Mouse (Mus musculus) fat pad, adult 2 months (tissue): Measurements from ENCODE around the gene Gba.
"Not testable (repeated sequence)": the region's sequence is repeated elsewhere in the genome, so short reads cannot be mapped to it uniquely, and the experiment has no call there.

Experiments
- DNase-seq: peaks from one replicate; pipeline ENCODE4 v3.0.0-alpha.2; 2011; ENCODE audit warnings: low read depth, low spot score; ENCODE audit errors: extremely low read depth

Gene Gba

GRCm38 (mm10) chr3:89202253-89203141 lies at the start of gene Gba:
Gene Gba, plus strand, starts transcription at chr3:89202928.
- DNase-seq, result peak; percentile 88

- DNase-seq, result no peak
These were observed 45.8 kb upstream of the Gba start for GRCm38 (mm10) chr3:89156951-89157350.

- DNase-seq, result no peak
These were observed 44.1 kb upstream of the Gba start for GRCm38 (mm10) chr3:89158651-89159050.

GRCm38 (mm10) chr3:89159211-89159610 lies 43.5 kb upstream of the Gba start:
- no peak for DNase-seq

GRCm38 (mm10) chr3:89159616-89160344 lies 42.9 kb upstream of the Gba start, which contains the start of gene Hcn3:
Gene Hcn3, minus strand, starts transcription at chr3:89160196.
- DNase-seq, result no peak

- not testable (repeated sequence) for DNase-seq
These were observed 41.5 kb upstream of the Gba start for GRCm38 (mm10) chr3:89161207-89161606.

- no peak for DNase-seq
These were observed 40.9 kb upstream of the Gba start for GRCm38 (mm10) chr3:89161786-89162185.

- no peak for DNase-seq
These were observed 39.6 kb upstream of the Gba start for GRCm38 (mm10) chr3:89163123-89163522.

GRCm38 (mm10) chr3:89163643-89164245 lies 39.0 kb upstream of the Gba start:
- DNase-seq, result no peak

GRCm38 (mm10) chr3:89164506-89165267 lies 38.0 kb upstream of the Gba start, which contains the start of gene Clk2:
Gene Clk2, plus strand, starts transcription at chr3:89164795.
- no peak for DNase-seq

- DNase-seq, result no peak
These were observed 37.4 kb upstream of the Gba start for GRCm38 (mm10) chr3:89165268-89165870.

DNA sequence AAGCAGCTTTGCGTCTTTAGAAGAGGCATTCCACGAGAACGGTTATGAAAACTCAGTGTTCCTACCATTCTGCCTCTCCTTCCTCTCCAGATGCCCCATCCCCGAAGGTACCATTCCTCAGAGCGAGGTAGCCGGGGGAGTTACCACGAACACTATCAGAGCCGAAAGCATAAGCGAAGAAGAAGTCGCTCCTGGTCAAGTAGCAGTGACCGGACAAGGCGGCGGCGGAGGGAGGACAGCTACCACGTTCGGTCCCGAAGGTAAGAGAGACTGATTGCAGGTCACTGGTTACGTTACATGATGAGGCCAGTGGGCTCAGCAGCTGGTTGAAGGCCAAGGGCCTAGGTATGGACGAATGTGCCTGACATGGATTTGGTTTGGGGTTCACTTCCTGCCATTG lies 35.8 kb upstream of the Gba start:
- no peak for DNase-seq

- DNase-seq, result no peak
These were observed 27.9 kb upstream of the Gba start for GRCm38 (mm10) chr3:89174844-89175243.

DNA sequence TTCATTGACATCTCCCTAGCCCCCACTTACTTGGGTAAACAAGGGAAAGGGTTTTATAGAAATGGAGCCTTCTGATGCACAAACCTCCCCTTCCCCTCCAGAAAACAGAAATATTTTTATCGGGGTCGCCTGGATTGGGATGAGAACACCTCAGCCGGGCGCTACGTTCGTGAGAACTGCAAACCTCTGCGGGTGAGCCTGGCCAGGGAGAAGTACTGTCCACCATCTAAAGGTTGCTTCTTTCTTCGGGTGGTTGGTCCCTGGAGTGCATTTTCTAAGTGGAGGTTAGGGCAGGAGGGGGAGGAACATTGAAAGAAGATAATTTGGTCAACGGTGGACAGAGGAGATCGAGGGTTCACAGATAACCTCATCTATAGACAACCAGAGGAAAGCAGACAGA lies 27.2 kb upstream of the Gba start:
- no peak for DNase-seq

DNA sequence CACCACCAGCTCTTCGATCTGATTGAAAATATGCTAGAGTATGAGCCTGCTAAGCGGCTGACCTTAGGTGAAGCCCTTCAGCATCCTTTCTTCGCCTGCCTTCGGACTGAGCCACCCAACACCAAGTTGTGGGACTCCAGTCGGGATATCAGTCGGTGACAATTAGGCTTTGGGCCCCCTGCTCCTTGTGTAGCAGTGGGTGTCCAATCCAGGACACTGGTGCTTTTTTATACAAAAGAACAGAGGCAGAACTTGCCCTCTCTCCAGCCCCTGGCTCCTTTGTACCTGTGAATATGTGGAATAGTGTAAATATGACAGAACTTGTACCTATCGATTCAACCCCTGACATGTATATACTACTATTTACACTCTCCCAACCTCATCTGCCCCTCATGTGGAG lies 26.3 kb upstream of the Gba start:
- no peak for DNase-seq

GRCm38 (mm10) chr3:89177242-89178106 lies 25.3 kb upstream of the Gba start, which contains the start of gene Scamp3:
Gene Scamp3, plus strand, starts transcription at chr3:89177473.
- peak; percentile 75 for DNase-seq

GRCm38 (mm10) chr3:89178107-89178385 lies 24.7 kb upstream of the Gba start:
- no peak for DNase-seq

- no peak for DNase-seq
These were observed 23.7 kb upstream of the Gba start for GRCm38 (mm10) chr3:89179056-89179455.

- no peak for DNase-seq
These were observed 20.8 kb upstream of the Gba start for GRCm38 (mm10) chr3:89181749-89182500.
